Mouse (Mus musculus) left cerebral cortex, postnatal 25 days (tissue): ENCODE results near the gene D630039A03Rik. TPM values are rescaled to one million over a fixed set of nuclear protein-coding genes. Genes with fewer than 3 reads are reported as not detected.

Experiments used
- DNase-seq, 2 experiments: peaks; one replicate each; pipeline ENCODE4 v3.0.0; 2022; ENCODE audit warnings: low spot score in 2 of 2, mixed read lengths in 1 of 2
- intact Hi-C: fragments of 180-260 bp; cut with DNase I; formaldehyde crosslinking; loops from one replicate; pipeline ENCODE4 v1.15.1; 2025
- total RNA-seq, 2 experiments: library from RNA; stranded (reverse); gene quantifications; 2 replicates each; pipeline ENCODE4 v1.2.3; 2021

D630039A03Rik gene
- total RNA-seq, 2 experiments from 2014 or later, result 0.16 to 0.25 TPM

- intact Hi-C loops, result no loop called here
- no peak for DNase-seq
These were observed 54.9 kb downstream of the D630039A03Rik start for GRCm38 (mm10) chr4:57861166-57861565.

GRCm38 (mm10) chr4:57860204-57860611, 55.9 kb downstream of the D630039A03Rik start:
- intact Hi-C loops, result no loop called here
- no peak for DNase-seq

Other genes starting within 250 kb of the D630039A03Rik start
- gene Akap2, start 198.6 kb downstream of the D630039A03Rik start, total RNA-seq, result 10 to 100 TPM; 35.1 to 38.1 TPM
- gene Txn1, start 40.1 kb upstream of the D630039A03Rik start, total RNA-seq, result 100 to 1,000 TPM; 115 to 119 TPM
- gene Txndc8, start 92.8 kb upstream of the D630039A03Rik start, total RNA-seq, result not detected